Mouse (Mus musculus) lung, embryonic 15.5 days (tissue): ENCODE data around the gene Psma4. TPM values are rescaled to one million over a fixed set of nuclear protein-coding genes. Genes with fewer than 3 reads are reported as not detected.
"Not testable (repeated sequence)": the region's sequence is repeated elsewhere in the genome, so short reads cannot be mapped to it uniquely, and the experiment has no call there.

Source experiments
- ATAC-seq: fragments of 200-750 bp; cut with Nextera tagmentation; 2 replicates; pipeline ENCODE4 v1.8.0; 2017; ENCODE audit warnings: moderate number of reproducible peaks, borderline replicate concordance; ENCODE audit not compliant: low FRiP score, low TSS enrichment; ENCODE audit errors: extremely low read depth
- H3K27ac ChIP-seq: fragments of 300-500 bp; sonication (generic); 2 replicates; pipeline ENCODE4 v1.5.1; 2015; ENCODE audit warnings: moderate library complexity, mild to moderate bottlenecking, inconsistent platforms
- H3K27me3 ChIP-seq: fragments of 300-500 bp; sonication (generic); 2 replicates; pipeline ENCODE4 v1.6.1; 2015; ENCODE audit warnings: inconsistent platforms
- H3K36me3 ChIP-seq: fragments of 300-500 bp; sonication (generic); 2 replicates; pipeline ENCODE4 v1.6.1; 2015; ENCODE audit warnings: inconsistent platforms
- H3K4me1 ChIP-seq: fragments of 300-500 bp; sonication (generic); 2 replicates; pipeline ENCODE4 v1.6.1; 2015; ENCODE audit warnings: inconsistent platforms
- H3K4me2 ChIP-seq: fragments of 300-500 bp; sonication (generic); 2 replicates; pipeline ENCODE4 v1.6.1; 2015; ENCODE audit warnings: inconsistent platforms, mild to moderate bottlenecking, moderate library complexity
- H3K4me3 ChIP-seq: fragments of 300-500 bp; sonication (generic); 2 replicates; pipeline ENCODE4 v1.5.1; 2015; ENCODE audit warnings: mild to moderate bottlenecking, inconsistent platforms
- H3K9ac ChIP-seq: fragments of 300-500 bp; sonication (generic); 2 replicates; pipeline ENCODE4 v1.6.1; 2015; ENCODE audit warnings: inconsistent platforms
- H3K9me3 ChIP-seq: fragments of 300-500 bp; sonication (generic); 2 replicates; pipeline ENCODE4 v1.6.1; 2016; ENCODE audit warnings: inconsistent platforms
- WGBS: fragments of 180-500 bp; shearing (Covaris S2); methylation state at CpG from one replicate; pipeline ENCODE4 v1.1.7; 2015; 5-methylcytosine and 5-hydroxymethylcytosine counted together
- polyA plus RNA-seq: library from polyadenylated mRNA; unstranded; fragments of >200 nt; fragmentation: Nextera tagmentation; extraction: Ambion mirVana; gene quantifications from 2 replicates; pipeline ENCODE4 v1.2.1, GENCODE M21; 2015

The Psma4 gene
- polyA plus RNA-seq, 1 experiment from 2014 or later: 284 TPM

DNA sequence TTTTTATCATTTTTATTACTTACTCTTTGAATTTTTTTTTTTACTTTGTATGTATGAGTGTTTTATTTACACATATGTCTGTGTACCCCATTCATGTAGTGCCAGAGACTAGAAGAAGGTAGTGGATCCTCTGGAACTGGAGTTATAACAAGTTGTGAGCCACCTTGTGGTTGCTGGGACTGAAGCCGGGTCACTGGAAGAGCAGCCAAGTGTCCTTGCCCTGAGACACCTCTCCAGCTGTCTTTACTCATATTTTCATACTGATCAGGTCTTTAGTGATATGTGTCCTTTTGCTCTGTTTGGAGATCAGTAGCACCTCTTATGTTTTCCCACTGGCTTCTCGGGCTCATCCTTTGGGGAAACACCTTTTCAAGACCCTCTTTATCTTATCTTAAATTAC is 6.1 kb upstream of the Psma4 start:
- no peak for ATAC-seq
- Histone ChIP-seq H3K4me1 (no peaks in the 10 kb centered on the region), H3K9ac (no peak overlapping the region), H3K27ac (no peak overlapping the region), H3K36me3 (no peaks in the 10 kb centered on the region), H3K4me3 (no peak overlapping the region), H3K4me2 (no peak overlapping the region), H3K9me3 (no peaks in the 10 kb centered on the region), H3K27me3 (no peaks in the 10 kb centered on the region)
- WGBS: 56% methylated on average over 2 of the region's 2 CpGs

DNA sequence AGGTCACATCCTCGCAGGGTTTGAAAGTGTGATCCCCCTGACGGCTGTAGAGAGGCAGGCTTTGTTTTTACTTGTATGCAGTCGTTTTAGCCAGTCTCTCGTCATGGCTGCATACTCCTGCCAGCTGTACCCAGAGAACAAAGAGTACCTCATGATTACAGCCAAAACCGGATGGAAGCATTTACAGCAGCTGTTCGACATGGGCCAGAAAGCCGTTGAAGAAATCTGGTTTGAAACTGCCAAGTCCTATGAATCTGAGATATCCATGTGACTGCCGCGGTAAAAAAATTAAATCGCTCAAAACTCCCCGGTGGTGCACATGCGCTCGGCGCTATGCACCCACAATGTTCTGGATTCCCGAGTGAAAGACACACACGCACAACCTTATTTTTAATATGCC is 4.3 kb upstream of the Psma4 start:
- 69% methylated on average over 16 of the region's 16 CpGs for WGBS

GRCm38 (mm10) chr9:54949465-54949864 is 1.1 kb upstream of the Psma4 start:
- Histone ChIP-seq H3K27ac (no peak overlapping the region), H3K9ac (no peak overlapping the region), H3K4me3 (no peak overlapping the region), H3K36me3 (peaks cover 12% of the 10 kb centered on the region; the same call in 1 of the 2 replicates), H3K9me3 (no peaks in the 10 kb centered on the region), H3K4me1 (peaks cover 6% of the 10 kb centered on the region), H3K4me2 (no peak overlapping the region), H3K27me3 (no peaks in the 10 kb centered on the region)
- no peak for ATAC-seq

More for the DNA sequence above, 4.3 kb upstream of the Psma4 start:
- Histone ChIP-seq H3K9ac (no peak overlapping the region), H3K4me2 (no peak overlapping the region), H3K9me3 (no peaks in the 10 kb centered on the region), H3K27ac (no peak overlapping the region), H3K36me3 (no peaks in the 10 kb centered on the region), H3K27me3 (no peaks in the 10 kb centered on the region), H3K4me1 (peaks cover under 1% of the 10 kb centered on the region; the same call in 1 of the 2 replicates), H3K4me3 (no peak overlapping the region)
- ATAC-seq: no peak

DNA sequence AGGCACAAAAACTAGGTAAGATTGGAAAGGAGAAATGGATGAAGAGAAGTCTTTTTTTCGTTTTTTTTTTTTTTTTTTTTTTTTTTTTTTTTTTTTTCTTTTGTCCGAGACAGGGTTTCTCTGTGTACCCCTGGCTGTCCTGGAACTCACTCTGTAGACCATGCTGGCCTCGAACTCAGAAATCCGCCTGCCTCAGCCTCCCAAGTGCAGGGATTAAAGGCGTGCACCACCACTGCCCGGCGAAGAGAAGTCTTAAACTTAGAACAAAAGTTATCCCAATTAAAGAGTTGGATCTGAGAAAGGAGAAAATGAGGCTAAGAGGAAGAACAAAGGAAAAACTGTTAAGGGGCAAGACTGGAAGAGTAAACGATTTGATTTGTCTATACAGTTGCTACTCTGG is 428 bp upstream of the Psma4 start:
- peak overlapping the region; percentile 92 for H3K9ac ChIP-seq
- H3K27ac ChIP-seq: peak overlapping the region; percentile 92; the same call in 1 of the 2 replicates
- peak overlapping the region; percentile 60 for H3K4me2 ChIP-seq
- H3K4me3 ChIP-seq: peak overlapping the region; percentile 96
- not testable (repeated sequence) for H3K27me3 ChIP-seq, H3K9me3 ChIP-seq, H3K4me1 ChIP-seq
- 40% methylated on average over 8 of the region's 8 CpGs for WGBS
- ATAC-seq: 0 out of 2 replicates have a peak, but pooled peaks have one; percentile 47
- peaks cover 17% of the 10 kb centered on the region for H3K36me3 ChIP-seq

DNA sequence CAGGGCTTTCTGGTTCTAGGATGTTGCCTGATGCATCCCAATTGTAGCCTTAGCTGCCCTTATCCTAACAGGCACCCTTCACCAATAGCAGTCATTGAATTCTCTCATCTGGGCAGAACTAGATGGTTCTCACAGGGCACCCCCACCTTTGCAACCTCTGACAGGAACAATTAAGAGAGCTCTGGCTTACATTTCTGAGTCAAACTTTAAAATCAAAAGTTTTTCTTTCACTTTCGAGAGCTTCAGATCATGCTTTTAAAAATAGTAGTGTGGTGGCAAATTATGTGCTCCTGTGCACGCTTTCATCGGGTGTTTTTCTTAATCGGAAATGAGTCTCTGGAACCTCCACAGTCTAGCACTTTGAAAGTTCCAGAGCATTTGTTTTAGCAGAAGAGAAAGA is 10.5 kb downstream of the Psma4 start:
- ATAC-seq: no peak
- Histone ChIP-seq H3K36me3 (peaks cover 31% of the 10 kb centered on the region), H3K4me3 (no peak overlapping the region), H3K9me3 (0 out of 2 replicates have a peak, but pooled peaks cover 4% of the 10 kb centered on the region), H3K27me3 (no peaks in the 10 kb centered on the region), H3K9ac (no peak overlapping the region), H3K4me2 (no peak overlapping the region), H3K4me1 (no peaks in the 10 kb centered on the region), H3K27ac (no peak overlapping the region)
- WGBS: 83% methylated on average over 4 of the region's 4 CpGs

GRCm38 (mm10) chr9:54963669-54964068 is 13.1 kb downstream of the Psma4 start:
- H3K4me2 ChIP-seq: no peak overlapping the region

GRCm38 (mm10) chr9:54969972-54970637 is 19.5 kb downstream of the Psma4 start:
- H3K4me1 ChIP-seq: no peaks in the 10 kb centered on the region
- WGBS: 55% methylated on average over 8 of the region's 8 CpGs
- H3K4me3 ChIP-seq: no peak overlapping the region
- H3K27me3 ChIP-seq: no peaks in the 10 kb centered on the region
- ATAC-seq: no peak
- no peaks in the 10 kb centered on the region for H3K36me3 ChIP-seq
- H3K9me3 ChIP-seq: no peaks in the 10 kb centered on the region
- H3K9ac ChIP-seq: no peak overlapping the region
- no peak overlapping the region for H3K4me2 ChIP-seq
- no peak overlapping the region for H3K27ac ChIP-seq

More at GRCm38 (mm10) chr9:54963669-54964068, 13.1 kb downstream of the Psma4 start:
- ATAC-seq: no peak
- Histone ChIP-seq H3K4me3 (no peak overlapping the region), H3K4me1 (no peaks in the 10 kb centered on the region), H3K36me3 (peaks cover 11% of the 10 kb centered on the region), H3K9ac (no peak overlapping the region), H3K9me3 (0 out of 2 replicates have a peak, but pooled peaks cover 4% of the 10 kb centered on the region), H3K27ac (no peak overlapping the region), H3K27me3 (no peaks in the 10 kb centered on the region)

GRCm38 (mm10) chr9:54980674-54981073 is 30.1 kb downstream of the Psma4 start, which contains the start of gene Chrna5:
TSS of gene Chrna5 (plus strand) at chr9:54980880.
- peaks cover 11% of the 10 kb centered on the region; the same call in 1 of the 2 replicates for H3K4me1 ChIP-seq
- peaks cover 55% of the 10 kb centered on the region for H3K27me3 ChIP-seq
- peak within 1 kb of the TSS; percentile 98 for H3K4me2 ChIP-seq
- ATAC-seq: no peak
- peak within 1 kb of the TSS; percentile 32 for H3K9ac ChIP-seq
- 70% methylated on average over 8 of the region's 8 CpGs for WGBS
- no peaks in the 10 kb centered on the region for H3K36me3 ChIP-seq
- peak within 1 kb of the TSS; percentile 58 for H3K4me3 ChIP-seq
- no peaks in the 10 kb centered on the region for H3K9me3 ChIP-seq
- no peak within 1 kb of the TSS for H3K27ac ChIP-seq

DNA sequence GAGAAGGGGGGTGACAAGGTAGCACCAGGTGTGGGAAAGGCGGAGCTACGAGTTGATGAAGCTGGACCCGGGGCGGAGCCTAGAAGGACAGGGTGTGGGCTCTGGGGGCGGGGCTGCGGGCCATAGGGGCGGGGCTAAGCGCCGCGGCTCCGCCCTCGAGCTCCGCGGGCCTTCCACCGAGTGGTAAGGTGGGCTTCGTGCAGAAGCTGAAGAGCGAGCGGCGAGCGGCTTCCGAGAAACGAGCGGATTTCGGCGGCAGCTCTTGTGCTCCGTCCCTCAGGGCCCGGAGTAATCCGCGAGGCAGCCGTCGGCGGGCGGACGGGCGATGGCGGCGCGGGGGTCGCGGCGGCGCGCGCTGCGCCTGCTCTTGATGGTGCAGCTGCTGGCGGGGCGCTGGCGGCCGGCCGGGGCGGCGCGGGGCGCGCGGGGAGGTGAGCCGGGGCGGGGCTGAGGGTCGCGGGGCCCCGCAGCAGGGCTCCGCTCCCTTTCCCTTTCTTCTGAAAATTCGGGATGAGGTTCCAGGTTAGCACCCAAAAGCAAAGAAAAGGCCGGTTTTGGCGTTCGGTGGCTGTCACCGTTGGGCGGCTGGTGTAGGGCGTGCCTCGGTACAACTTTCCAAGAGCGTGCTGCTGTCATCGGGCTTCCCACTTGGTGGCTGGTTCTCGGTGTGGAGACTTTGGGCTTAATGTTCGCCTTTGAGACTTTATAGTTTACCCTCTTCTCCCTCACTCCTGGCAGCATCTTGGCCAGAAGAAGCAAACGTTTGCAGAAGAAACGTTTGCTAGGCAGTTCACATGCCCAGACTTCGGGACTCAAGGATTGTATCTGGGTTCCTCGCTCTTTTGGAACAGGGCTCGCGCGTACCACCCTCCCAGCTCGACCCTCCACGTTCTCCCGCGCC is 31.0 kb downstream of the Psma4 start:
- Histone ChIP-seq H3K4me3 (peak overlapping the region; percentile 58), H3K36me3 (no peaks in the 10 kb centered on the region), H3K9me3 (no peaks in the 10 kb centered on the region), H3K9ac (peak overlapping the region; percentile 32), H3K4me1 (peaks cover 11% of the 10 kb centered on the region; the same call in 1 of the 2 replicates), H3K4me2 (peak overlapping the region; percentile 98), H3K27me3 (peaks cover 55% of the 10 kb centered on the region), H3K27ac (no peak overlapping the region)
- WGBS: under 1% methylated on average over 85 of the region's 85 CpGs
- ATAC-seq: peak; percentile 86

GRCm38 (mm10) chr9:54982401-54982800 is 31.8 kb downstream of the Psma4 start:
- peak overlapping the region; percentile 58; the same call in 1 of the 2 replicates for H3K4me3 ChIP-seq
- H3K9ac ChIP-seq: no peak overlapping the region
- 8% methylated on average over 7 of the region's 7 CpGs for WGBS
- no peak overlapping the region for H3K27ac ChIP-seq
- H3K27me3 ChIP-seq: peaks cover 51% of the 10 kb centered on the region
- no peaks in the 10 kb centered on the region for H3K9me3 ChIP-seq
- peak overlapping the region; percentile 98 for H3K4me2 ChIP-seq
- peaks cover 11% of the 10 kb centered on the region; the same call in 1 of the 2 replicates for H3K4me1 ChIP-seq
- no peak for ATAC-seq
- no peaks in the 10 kb centered on the region for H3K36me3 ChIP-seq

GRCm38 (mm10) chr9:54990362-54990761 is 39.8 kb downstream of the Psma4 start:
- Histone ChIP-seq H3K27me3 (no peaks in the 10 kb centered on the region), H3K9me3 (no peaks in the 10 kb centered on the region), H3K4me3 (no peak overlapping the region), H3K4me2 (no peak overlapping the region), H3K4me1 (no peaks in the 10 kb centered on the region), H3K36me3 (no peaks in the 10 kb centered on the region), H3K9ac (no peak overlapping the region), H3K27ac (no peak overlapping the region)
- 75% methylated on average over 3 of the region's 3 CpGs for WGBS
- ATAC-seq: no peak

DNA sequence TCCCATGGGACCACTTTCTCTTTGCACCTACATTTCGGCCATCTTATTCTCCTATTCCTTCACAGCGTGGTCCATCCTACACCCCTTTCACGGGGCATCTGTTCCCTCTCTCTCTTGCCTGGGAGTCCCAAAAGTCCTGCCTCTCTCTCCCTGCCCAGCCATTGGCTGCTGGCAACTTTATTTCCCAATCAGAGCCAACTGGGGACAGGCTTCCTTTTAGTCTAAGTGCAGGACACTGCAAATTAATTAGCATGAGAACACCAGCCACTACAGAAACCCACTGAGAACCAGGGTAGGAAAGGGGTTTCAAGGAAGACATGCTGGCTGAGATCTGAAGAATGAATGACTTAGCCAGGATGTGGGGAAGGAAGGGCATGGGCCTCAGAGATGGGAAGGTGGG is 43.8 kb downstream of the Psma4 start:
- Histone ChIP-seq H3K4me1 (no peaks in the 10 kb centered on the region), H3K27ac (no peak overlapping the region), H3K27me3 (no peaks in the 10 kb centered on the region), H3K36me3 (no peaks in the 10 kb centered on the region), H3K4me2 (no peak overlapping the region), H3K9me3 (no peaks in the 10 kb centered on the region), H3K9ac (no peak overlapping the region), H3K4me3 (no peak overlapping the region)
- no peak for ATAC-seq
- WGBS: 54% methylated on average over 3 of the region's 3 CpGs
